Mouse (Mus musculus): ENCODE data around the gene Mettl1.

DNA sequence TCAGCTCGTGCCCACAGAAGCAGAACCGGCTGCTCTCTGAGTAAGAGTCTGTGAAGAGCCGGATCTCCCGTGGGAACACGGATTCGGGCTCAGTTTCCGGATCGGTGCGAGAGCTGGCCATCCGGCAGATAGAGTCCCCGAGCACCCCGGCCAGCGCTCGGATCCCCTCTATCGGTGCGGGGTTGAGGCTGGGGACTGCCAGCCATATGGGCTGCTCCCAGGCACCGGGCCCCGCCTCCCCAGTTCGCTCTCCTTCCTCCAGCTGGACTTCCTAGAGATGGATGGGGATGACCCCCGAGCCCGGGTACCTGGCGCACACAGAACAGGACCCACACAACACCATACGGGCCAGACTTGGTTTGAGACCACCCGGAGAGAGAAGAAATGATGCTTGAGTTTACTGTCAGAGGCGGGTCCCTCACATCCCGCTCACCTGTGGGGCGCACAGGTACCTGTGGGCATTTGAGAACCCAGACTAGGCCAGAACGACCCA is at the start of gene Mettl1, which contains the start of gene Eef1akmt3:
- no peak for TF ChIP-seq POLR2A (IDR thresholded peaks at IDR 0.05; ENCODE audit: borderline replicate concordance, low read depth, low read length)
- TF ChIP-seq CTCF (IDR thresholded peaks at IDR 0.05; ENCODE audit: low read depth, low read length) = no peak
